Mouse (Mus musculus) forebrain, embryonic 13.5 days (tissue): ENCODE data around the gene Cerkl. TPM values are rescaled to one million over a fixed set of nuclear protein-coding genes. Genes with fewer than 3 reads are reported as not detected.

Experiments
- ATAC-seq: fragments of 200-750 bp; cut with Nextera tagmentation; 2 replicates; pipeline ENCODE4 v1.8.0; 2017
- H3K27ac ChIP-seq: fragments of 300-500 bp; sonication (generic); 2 replicates; pipeline ENCODE4 v1.5.1; 2015; ENCODE audit warnings: inconsistent platforms, mild to moderate bottlenecking, moderate library complexity
- H3K27me3 ChIP-seq: fragments of 300-500 bp; sonication (generic); 2 replicates; pipeline ENCODE4 v1.6.1; 2015; ENCODE audit warnings: mild to moderate bottlenecking, inconsistent platforms
- H3K36me3 ChIP-seq: fragments of 300-500 bp; sonication (generic); 2 replicates; pipeline ENCODE4 v1.6.1; 2015; ENCODE audit warnings: mild to moderate bottlenecking, inconsistent platforms; ENCODE audit not compliant: poor library complexity, severe bottlenecking
- H3K4me1 ChIP-seq: fragments of 300-500 bp; sonication (generic); 2 replicates; pipeline ENCODE4 v1.6.1; 2015; ENCODE audit warnings: inconsistent platforms
- H3K4me2 ChIP-seq: fragments of 300-500 bp; sonication (generic); 2 replicates; pipeline ENCODE4 v1.6.1; 2015; ENCODE audit warnings: inconsistent platforms, mild to moderate bottlenecking, moderate library complexity
- H3K4me3 ChIP-seq: fragments of 300-500 bp; sonication (generic); 2 replicates; pipeline ENCODE4 v1.5.1; 2015; ENCODE audit warnings: mild to moderate bottlenecking, inconsistent platforms
- H3K9ac ChIP-seq: fragments of 300-500 bp; sonication (generic); 2 replicates; pipeline ENCODE4 v1.6.1; 2015; ENCODE audit warnings: mild to moderate bottlenecking, inconsistent platforms
- H3K9me3 ChIP-seq: fragments of 300-500 bp; sonication (generic); replicated peaks from 2 replicates; pipeline ENCODE4 v1.6.1; 2016; ENCODE audit warnings: inconsistent platforms
- WGBS: fragments of 180-500 bp; shearing (Covaris S2); methylation state at CpG from one replicate; pipeline ENCODE4 v1.1.7; 2015; 5-methylcytosine and 5-hydroxymethylcytosine counted together
- polyA plus RNA-seq: library from polyadenylated mRNA; unstranded; fragments of >200 nt; fragmentation: Nextera tagmentation; extraction: Ambion mirVana; gene quantifications from 2 replicates; pipeline ENCODE4 v1.2.1, GENCODE M21; 2015

Cerkl gene
- polyA plus RNA-seq, 1 experiment from 2014 or later, result 1.7 TPM

GRCm38 (mm10) chr2:79455646-79456045, 939 bp downstream of the Cerkl start:
- H3K9me3 ChIP-seq, result no peaks in the 10 kb centered on the region
- WGBS, result 0% methylated on average over 10 of the region's 10 CpGs
- peak overlapping the region; percentile 67 for H3K9ac ChIP-seq
- H3K4me3 ChIP-seq, result peak overlapping the region; percentile 48
- peaks cover 50% of the 10 kb centered on the region for H3K4me1 ChIP-seq
- peak overlapping the region; percentile 80 for H3K27ac ChIP-seq
- H3K4me2 ChIP-seq, result peak overlapping the region; percentile 71
- no peaks in the 10 kb centered on the region for H3K36me3 ChIP-seq
- H3K27me3 ChIP-seq, result peaks cover 77% of the 10 kb centered on the region
- no peak for ATAC-seq

GRCm38 (mm10) chr2:79454786-79455446, 1.7 kb downstream of the Cerkl start:
- 6% methylated on average over 15 of the region's 15 CpGs for WGBS
- Histone ChIP-seq H3K9me3 (no peaks in the 10 kb centered on the region), H3K27me3 (peaks cover 69% of the 10 kb centered on the region), H3K4me2 (peak overlapping the region; percentile 71), H3K4me1 (peaks cover 47% of the 10 kb centered on the region), H3K36me3 (no peaks in the 10 kb centered on the region), H3K27ac (peak overlapping the region; percentile 80), H3K9ac (peak overlapping the region; percentile 67), H3K4me3 (peak overlapping the region; percentile 48)
- ATAC-seq, result no peak

DNA sequence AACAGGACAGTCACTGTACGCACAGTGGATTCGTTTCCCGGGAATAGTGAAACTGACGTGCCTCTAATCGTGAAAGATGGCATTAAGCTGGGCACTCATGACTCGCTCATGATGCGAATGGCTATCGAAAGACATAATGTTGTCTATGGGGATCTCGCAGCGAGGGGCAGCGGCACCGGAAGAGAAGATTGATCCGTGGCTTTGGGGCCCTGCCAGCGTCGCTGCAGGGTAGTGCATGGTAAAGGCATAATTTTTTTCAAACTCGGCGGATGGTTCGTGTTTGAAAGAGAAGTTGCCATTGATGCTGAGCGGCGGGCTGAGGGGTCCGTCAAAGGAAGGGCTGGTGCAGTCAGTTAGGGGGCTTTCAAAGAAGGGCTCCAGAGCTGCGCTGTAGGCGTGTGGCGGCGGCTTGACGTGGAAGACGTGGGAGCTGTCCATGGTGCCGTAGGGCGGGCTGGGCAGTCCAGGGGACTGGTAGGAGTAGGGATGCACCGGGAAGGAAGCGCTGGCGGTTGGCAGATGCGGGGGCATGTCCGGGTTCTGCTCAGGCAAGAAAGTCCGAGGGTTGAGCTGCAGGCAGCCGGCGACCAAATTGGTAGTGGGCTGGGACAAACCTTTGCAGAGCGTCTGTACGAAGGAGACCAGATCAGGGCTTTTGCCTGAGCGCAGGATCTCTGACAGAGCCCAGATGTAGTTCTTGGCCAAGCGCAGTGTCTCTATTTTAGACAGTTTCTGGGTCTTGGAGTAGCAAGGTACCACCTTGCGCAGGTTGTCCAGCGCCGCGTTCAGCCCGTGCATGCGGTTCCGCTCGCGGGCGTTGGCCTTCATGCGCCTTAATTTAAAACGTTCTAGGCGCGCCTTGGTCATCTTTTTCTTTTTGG, 2.4 kb downstream of the Cerkl start:
- H3K27ac ChIP-seq, result peak overlapping the region; percentile 80
- H3K4me3 ChIP-seq, result peak overlapping the region; percentile 48
- peak overlapping the region; percentile 67 for H3K9ac ChIP-seq
- H3K27me3 ChIP-seq, result peaks cover 62% of the 10 kb centered on the region
- ATAC-seq, result peak; percentile 41; the same call in 1 of the 2 replicates
- H3K4me2 ChIP-seq, result peak overlapping the region; percentile 71
- no peaks in the 10 kb centered on the region for H3K9me3 ChIP-seq
- no peaks in the 10 kb centered on the region for H3K36me3 ChIP-seq
- WGBS, result 2% methylated on average over 55 of the region's 55 CpGs
- H3K4me1 ChIP-seq, result peaks cover 39% of the 10 kb centered on the region

GRCm38 (mm10) chr2:79451438-79451837, 5.1 kb downstream of the Cerkl start:
- WGBS, result 42% methylated on average over 5 of the region's 5 CpGs
- Histone ChIP-seq H3K36me3 (no peaks in the 10 kb centered on the region), H3K9me3 (no peaks in the 10 kb centered on the region), H3K4me2 (peak overlapping the region; percentile 12; the same call in 1 of the 2 replicates), H3K27ac (peak overlapping the region; percentile 15; the same call in 1 of the 2 replicates), H3K27me3 (peaks cover 38% of the 10 kb centered on the region), H3K4me3 (no peak overlapping the region), H3K4me1 (peaks cover 21% of the 10 kb centered on the region; the same call in 1 of the 2 replicates), H3K9ac (no peak overlapping the region)
- no peak for ATAC-seq

- Histone ChIP-seq H3K9ac (no peak overlapping the region), H3K36me3 (no peaks in the 10 kb centered on the region), H3K4me2 (no peak overlapping the region), H3K4me3 (no peak overlapping the region), H3K4me1 (peaks cover 16% of the 10 kb centered on the region; the same call in 1 of the 2 replicates), H3K9me3 (no peaks in the 10 kb centered on the region), H3K27me3 (peaks cover 32% of the 10 kb centered on the region), H3K27ac (no peak overlapping the region)
- ATAC-seq, result peak; percentile 53; the same call in 1 of the 2 replicates
- WGBS, result 48% methylated on average over 4 of the region's 4 CpGs
Measured at GRCm38 (mm10) chr2:79450684-79451394, 5.7 kb downstream of the Cerkl start.

GRCm38 (mm10) chr2:79449371-79449770, 7.2 kb downstream of the Cerkl start:
- WGBS, result 54% methylated on average over 4 of the region's 4 CpGs

DNA sequence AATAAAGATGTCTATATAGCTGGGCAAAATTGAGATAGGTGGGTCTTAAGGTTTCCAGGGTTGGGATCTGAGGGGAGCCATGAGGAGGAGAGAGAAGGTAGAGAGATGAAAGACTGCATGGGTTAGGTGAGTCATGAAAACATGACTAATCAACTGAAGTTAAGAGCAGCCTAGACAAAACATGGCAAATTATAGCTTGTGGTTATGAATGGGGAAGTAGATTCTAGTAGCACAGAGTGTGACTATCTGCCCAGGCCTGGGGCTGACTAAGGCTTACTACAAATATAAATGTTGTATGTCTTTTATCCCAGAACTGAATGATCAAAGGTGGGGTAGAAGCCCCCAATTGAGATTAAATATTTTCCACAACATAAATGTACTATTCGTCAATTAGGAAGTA, 9.4 kb downstream of the Cerkl start:
- Histone ChIP-seq H3K27me3 (peaks cover 8% of the 10 kb centered on the region), H3K36me3 (no peaks in the 10 kb centered on the region), H3K27ac (no peak overlapping the region), H3K4me2 (no peak overlapping the region), H3K4me3 (no peak overlapping the region), H3K9ac (no peak overlapping the region), H3K4me1 (no peaks in the 10 kb centered on the region), H3K9me3 (no peaks in the 10 kb centered on the region)
- no peak for ATAC-seq
- WGBS, result 71% methylated on average over 1 of the region's 1 CpGs

More at GRCm38 (mm10) chr2:79449371-79449770, 7.2 kb downstream of the Cerkl start:
- no peak overlapping the region for H3K4me3 ChIP-seq
- ATAC-seq, result no peak
- H3K27ac ChIP-seq, result no peak overlapping the region
- H3K9me3 ChIP-seq, result no peaks in the 10 kb centered on the region
- H3K27me3 ChIP-seq, result peaks cover 17% of the 10 kb centered on the region
- no peak overlapping the region for H3K9ac ChIP-seq
- 0 out of 2 replicates have a peak, but pooled peaks cover 8% of the 10 kb centered on the region for H3K4me1 ChIP-seq
- H3K36me3 ChIP-seq, result no peaks in the 10 kb centered on the region
- H3K4me2 ChIP-seq, result no peak overlapping the region

- Histone ChIP-seq H3K4me3 (no peak overlapping the region), H3K36me3 (no peaks in the 10 kb centered on the region), H3K4me1 (no peaks in the 10 kb centered on the region), H3K27ac (no peak overlapping the region), H3K9ac (no peak overlapping the region), H3K9me3 (no peaks in the 10 kb centered on the region), H3K27me3 (no peaks in the 10 kb centered on the region), H3K4me2 (no peak overlapping the region)
- 87% methylated on average over 3 of the region's 3 CpGs for WGBS
- no peak for ATAC-seq
Measured at GRCm38 (mm10) chr2:79443861-79444620, 12.5 kb downstream of the Cerkl start.

- no peak overlapping the region for H3K4me2 ChIP-seq
- H3K9me3 ChIP-seq, result no peaks in the 10 kb centered on the region
- no peak for ATAC-seq
- no peak overlapping the region for H3K27ac ChIP-seq
- no peaks in the 10 kb centered on the region for H3K27me3 ChIP-seq
- 93% methylated on average over 2 of the region's 2 CpGs for WGBS
- no peak overlapping the region for H3K9ac ChIP-seq
- H3K4me1 ChIP-seq, result no peaks in the 10 kb centered on the region
- H3K4me3 ChIP-seq, result no peak overlapping the region
- no peaks in the 10 kb centered on the region for H3K36me3 ChIP-seq
Measured at GRCm38 (mm10) chr2:79443401-79443800, 13.2 kb downstream of the Cerkl start.

GRCm38 (mm10) chr2:79442906-79443305, 13.7 kb downstream of the Cerkl start:
- Histone ChIP-seq H3K9me3 (no peaks in the 10 kb centered on the region), H3K9ac (no peak overlapping the region), H3K4me3 (no peak overlapping the region), H3K4me2 (no peak overlapping the region), H3K36me3 (no peaks in the 10 kb centered on the region), H3K27me3 (no peaks in the 10 kb centered on the region), H3K4me1 (no peaks in the 10 kb centered on the region), H3K27ac (no peak overlapping the region)
- WGBS, result 76% methylated on average over 6 of the region's 6 CpGs
- no peak for ATAC-seq

DNA sequence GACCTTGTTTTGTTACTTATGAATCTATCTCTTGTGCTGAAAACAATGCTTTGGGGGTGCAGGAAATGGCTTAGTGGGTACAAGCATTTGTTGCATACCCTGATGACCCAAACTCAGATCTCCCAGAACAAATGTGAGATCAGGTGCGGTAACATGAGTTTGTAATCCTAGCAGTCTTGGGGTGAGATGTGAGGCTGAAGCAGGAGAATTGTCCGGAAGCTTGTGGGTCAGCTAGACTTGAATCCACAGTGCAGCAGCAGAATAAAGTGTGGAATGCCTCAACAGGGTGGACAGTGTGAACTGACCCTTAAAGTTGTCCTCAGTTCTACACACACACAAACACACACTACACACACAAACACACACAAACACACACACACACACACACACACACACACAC, 14.4 kb downstream of the Cerkl start:
- WGBS, result 96% methylated on average over 2 of the region's 2 CpGs
- Histone ChIP-seq H3K27ac (no peak overlapping the region), H3K4me3 (no peak overlapping the region), H3K27me3 (no peaks in the 10 kb centered on the region), H3K4me2 (no peak overlapping the region), H3K9me3 (no peaks in the 10 kb centered on the region), H3K4me1 (no peaks in the 10 kb centered on the region), H3K9ac (no peak overlapping the region), H3K36me3 (no peaks in the 10 kb centered on the region)
- ATAC-seq, result no peak
